27 mouse cellular contexts compared by ENCODE assay signal in genomic region chr11:3318286-3318685, GRCm38 (mm10).
"Had no signal": no experiment of that assay in that cellular context is flagged by ENCODE, and none has a peak within 500 bp of the region (broad histone marks: within the 10 kb centered on the region; RNA-seq: fewer than 3 reads in every experiment).

No protein-coding gene starts in this region.

- H3K27me3 ChIP-seq: heart, embryonic 13.5 days; heart, embryonic 15.5 days; hindbrain, embryonic 13.5 days; hindbrain, embryonic 15.5 days; limb, embryonic 12.5 days; liver, embryonic 13.5 days; liver, embryonic 15.5 days had no signal

- H3K4me1 ChIP-seq: heart, embryonic 13.5 days; hindbrain, embryonic 15.5 days; limb, embryonic 10.5 days; limb, embryonic 12.5 days had no signal

- ATAC-seq: hindbrain, postnatal 0 days; intestine, embryonic 16.5 days; liver, postnatal 0 days had no signal

- H3K9ac ChIP-seq: heart, embryonic 13.5 days; heart, embryonic 15.5 days; hindbrain, embryonic 13.5 days; hindbrain, embryonic 15.5 days; limb, embryonic 12.5 days; liver, embryonic 13.5 days; liver, embryonic 15.5 days; liver, postnatal 0 days had no signal

- H3K27ac ChIP-seq: heart, adult 2 months; heart, embryonic 13.5 days; heart, embryonic 15.5 days; hindbrain, embryonic 13.5 days; hindbrain, embryonic 15.5 days; hindbrain, postnatal 0 days; left cerebral cortex, adult 2 months; limb, embryonic 10.5 days; limb, embryonic 12.5 days; liver, embryonic 13.5 days; liver, embryonic 15.5 days had no signal

- H3K4me2 ChIP-seq: heart, embryonic 11.5 days; heart, embryonic 13.5 days; heart, embryonic 15.5 days; hindbrain, embryonic 13.5 days; hindbrain, embryonic 15.5 days; limb, embryonic 12.5 days; liver, embryonic 11.5 days; liver, embryonic 13.5 days; liver, embryonic 15.5 days had no signal

- H3K36me3 ChIP-seq: heart, embryonic 13.5 days; heart, embryonic 15.5 days; hindbrain, embryonic 15.5 days; liver, embryonic 15.5 days had no signal

- H3K9me3 ChIP-seq: heart, embryonic 15.5 days; hindbrain, embryonic 13.5 days; hindbrain, embryonic 15.5 days; limb, embryonic 10.5 days; limb, embryonic 12.5 days; liver, embryonic 13.5 days; liver, embryonic 15.5 days had no signal

- H3K4me3 ChIP-seq: heart, adult 2 months; heart, embryonic 13.5 days; heart, embryonic 15.5 days; hindbrain, embryonic 13.5 days; hindbrain, embryonic 15.5 days; left cerebral cortex, adult 2 months; limb, embryonic 10.5 days; limb, embryonic 12.5 days; liver, embryonic 13.5 days; liver, embryonic 15.5 days had no signal

- DNase-seq: gastrocnemius, postnatal 14 days; gastrocnemius, postnatal 36 days; heart, adult 11 months; heart, adult 2 months; heart, postnatal 14 days; heart, postnatal 36 days; kidney, adult 11 months; kidney, adult 2 months; kidney, adult 9 months; kidney, postnatal 10 days; kidney, postnatal 25 days; kidney, postnatal 4 days; liver; liver, embryonic 13.5 days; liver, postnatal 0 days had no signal
